17 mouse cellular contexts compared by ENCODE assay signal in the genomic region with DNA sequence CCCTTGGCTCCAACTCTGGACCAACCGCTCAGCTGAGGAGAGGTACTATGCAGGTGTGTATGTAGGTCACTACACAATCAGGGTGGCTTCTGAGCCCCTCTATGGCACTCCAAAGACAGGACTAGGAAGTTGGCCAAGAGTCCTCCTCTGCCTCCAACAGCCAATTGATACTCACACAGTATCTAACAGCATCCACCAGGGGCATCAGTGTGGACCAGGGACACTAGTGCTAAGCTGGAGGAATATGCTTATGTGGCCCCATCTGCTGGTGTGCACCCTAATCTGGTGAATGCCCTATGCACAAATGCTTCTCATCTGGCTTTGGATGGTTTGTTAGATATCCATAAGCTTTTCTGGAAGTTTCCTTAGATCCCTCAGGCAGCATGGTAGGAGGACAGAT.
DNase-seq lines count a peak whose midpoint lies in the region; ATAC-seq and TF ChIP-seq lines count a peak whose summit lies in the region.
"Had no signal": no experiment of that assay in that cellular context is flagged by ENCODE, and none has a peak within 500 bp of the region (broad histone marks: within the 10 kb centered on the region; RNA-seq: fewer than 3 reads in every experiment).

No protein-coding gene starts in this region.

- WGBS in heart, adult 2 months: 100% methylated on average over 1 of the region's 1 CpGs
- 75% methylated on average over 1 of the region's 1 CpGs for WGBS in liver, embryonic 14.5 days (ENCODE audit: insufficient replicate concordance)
- 93% methylated on average over 1 of the region's 1 CpGs for WGBS in liver, embryonic 11.5 days

- ATAC-seq in liver, embryonic 14.5 days (ENCODE audit: insufficient read depth): no peak
- ATAC-seq in liver, embryonic 11.5 days (replicated peaks; ENCODE audit: low FRiP score): no peak
- ATAC-seq: forebrain, embryonic 14.5 days had no signal

- no peak overlapping the region for H3K9ac ChIP-seq in heart, adult 2 months (ENCODE audit: low read depth, low read length)
- H3K9ac ChIP-seq in liver, embryonic 14.5 days (replicated peaks): no peak overlapping the region
- H3K9ac ChIP-seq in liver, embryonic 11.5 days (ENCODE audit: low read depth, low read length): no peak overlapping the region
- H3K9ac ChIP-seq: embryonic facial prominence, embryonic 15.5 days; heart, embryonic 15.5 days; hindbrain, embryonic 15.5 days; limb, embryonic 15.5 days; stomach, embryonic 15.5 days had no signal

- intact Hi-C loops in heart, adult 2 months (cut with DNase I): loop anchor here (5.0 kb wide), 1 partner anchor 89 kb away; no protein-coding TSS in a partner anchor

- H3K36me3 ChIP-seq in heart, adult 2 months (ENCODE audit: control insufficient read depth, insufficient read depth, low read length): no peaks in the 10 kb centered on the region
- no peaks in the 10 kb centered on the region for H3K36me3 ChIP-seq in liver, embryonic 14.5 days (replicated peaks; ENCODE audit: control insufficient read depth, insufficient read depth, low read depth)
- no peaks in the 10 kb centered on the region for H3K36me3 ChIP-seq in liver, embryonic 11.5 days (ENCODE audit: control insufficient read depth, insufficient read depth, low read length)
- H3K36me3 ChIP-seq: embryonic facial prominence, embryonic 15.5 days; heart, embryonic 15.5 days; hindbrain, embryonic 15.5 days; limb, embryonic 15.5 days; stomach, embryonic 15.5 days had no signal

- DNase-seq in heart, adult 2 months: no peak
- DNase-seq in heart, adult 11 months: no peak
- no peak for DNase-seq in liver, embryonic 14.5 days (ENCODE audit: low read depth in 3 of 3, low spot score in 3 of 3)
- DNase-seq in liver, embryonic 11.5 days (ENCODE audit: low spot score): no peak
- peak; percentile 31 for DNase-seq in MN1 (ENCODE audit: low spot score)
- DNase-seq in thymus, postnatal 36 days: no peak
- DNase-seq: adrenal gland, postnatal 25 days; gastrocnemius, postnatal 36 days; kidney, postnatal 10 days had no signal

- H3K27me3 ChIP-seq in heart, adult 2 months (ENCODE audit: control insufficient read depth, insufficient read depth, low read length): no peaks in the 10 kb centered on the region
- H3K27me3 ChIP-seq in liver, embryonic 14.5 days (ENCODE audit: control insufficient read depth, insufficient read depth, low read length): no peaks in the 10 kb centered on the region
- H3K27me3 ChIP-seq in liver, embryonic 11.5 days (replicated peaks; ENCODE audit: control insufficient read depth, insufficient read depth, low read length): no peaks in the 10 kb centered on the region; the same call in none of the 2 replicates
- H3K27me3 ChIP-seq: embryonic facial prominence, embryonic 15.5 days; heart, embryonic 15.5 days; hindbrain, embryonic 15.5 days; limb, embryonic 15.5 days; stomach, embryonic 15.5 days had no signal

- TF ChIP-seq POLR2A in heart, adult 2 months (IDR thresholded peaks at IDR 0.05; ENCODE audit: insufficient read depth, low read depth, low read length): no peak
- no peak for TF ChIP-seq POLR2A in cortical plate, adult 2 months (IDR thresholded peaks at IDR 0.05; ENCODE audit: extremely low read depth, insufficient read depth, low read length)

- no peaks in the 10 kb centered on the region for H3K9me3 ChIP-seq in liver, embryonic 14.5 days (ENCODE audit: control insufficient read depth, low read length)
- no peaks in the 10 kb centered on the region for H3K9me3 ChIP-seq in liver, embryonic 11.5 days (ENCODE audit: control insufficient read depth, low read length)
- H3K9me3 ChIP-seq: embryonic facial prominence, embryonic 15.5 days; heart, embryonic 15.5 days; hindbrain, embryonic 15.5 days; limb, embryonic 15.5 days; megakaryocyte, embryonic 14.5 days; stomach, embryonic 15.5 days had no signal

- no peak overlapping the region; the same call in 1 of the 2 replicates for H3K27ac ChIP-seq in heart, adult 2 months
- H3K27ac ChIP-seq in liver, embryonic 14.5 days: no peak overlapping the region
- H3K27ac ChIP-seq in liver, embryonic 11.5 days (ENCODE audit: low read depth, low read length): no peak overlapping the region
- no peak overlapping the region for H3K27ac ChIP-seq in cortical plate, adult 2 months (ENCODE audit: insufficient read depth, low read length)
- H3K27ac ChIP-seq: embryonic facial prominence, embryonic 15.5 days; heart, embryonic 15.5 days; hindbrain, embryonic 15.5 days; limb, embryonic 15.5 days; stomach, embryonic 15.5 days had no signal

- no peak overlapping the region for H3K4me2 ChIP-seq in liver, embryonic 14.5 days (ENCODE audit: low read depth)
- H3K4me2 ChIP-seq in liver, embryonic 11.5 days: no peak overlapping the region
- H3K4me2 ChIP-seq: embryonic facial prominence, embryonic 15.5 days; heart, embryonic 15.5 days; hindbrain, embryonic 15.5 days; limb, embryonic 15.5 days; stomach, embryonic 15.5 days had no signal

- no peaks in the 10 kb centered on the region for H3K79me2 ChIP-seq in heart, adult 2 months (replicated peaks; ENCODE audit: control insufficient read depth, insufficient read depth, low read length)

- TF ChIP-seq CTCF in heart, adult 2 months (IDR thresholded peaks at IDR 0.05): peak; percentile 51
- peak; percentile 23; the same call in 1 of the 2 replicates for TF ChIP-seq CTCF in liver, embryonic 14.5 days (IDR thresholded peaks at IDR 0.05; ENCODE audit: low read depth)
- TF ChIP-seq CTCF in cortical plate, adult 2 months (IDR thresholded peaks at IDR 0.05; ENCODE audit: extremely low read depth, insufficient read depth, low read length): peak; percentile 53

- no peak overlapping the region for H3K4me3 ChIP-seq in heart, adult 2 months
- no peak overlapping the region for H3K4me3 ChIP-seq in liver, embryonic 14.5 days (ENCODE audit: insufficient read depth in 1 of 2, low read depth in 2 of 2, low read length in 2 of 2)
- no peak overlapping the region for H3K4me3 ChIP-seq in liver, embryonic 11.5 days (ENCODE audit: low read depth, low read length)
- no peak overlapping the region for H3K4me3 ChIP-seq in cortical plate, adult 2 months (ENCODE audit: insufficient read depth, low read length)
- H3K4me3 ChIP-seq: embryonic facial prominence, embryonic 15.5 days; heart, embryonic 15.5 days; hindbrain, embryonic 15.5 days; limb, embryonic 15.5 days; megakaryocyte, embryonic 14.5 days; stomach, embryonic 15.5 days had no signal

- TF ChIP-seq EP300 in heart, adult 2 months (IDR thresholded peaks at IDR 0.05; ENCODE audit: insufficient read depth, low read depth, low read length): no peak
- no peak for TF ChIP-seq EP300 in liver, embryonic 14.5 days (IDR thresholded peaks at IDR 0.05; ENCODE audit: low read depth)

- peaks cover 10% of the 10 kb centered on the region for H3K4me1 ChIP-seq in heart, adult 2 months (ENCODE audit: control insufficient read depth, insufficient read depth, low read length)
- no peaks in the 10 kb centered on the region for H3K4me1 ChIP-seq in liver, embryonic 14.5 days (replicated peaks; ENCODE audit: control insufficient read depth in 2 of 2, insufficient read depth in 2 of 2, low read length in 1 of 2)
- H3K4me1 ChIP-seq in liver, embryonic 11.5 days (replicated peaks; ENCODE audit: control insufficient read depth, insufficient read depth, low read length): no peaks in the 10 kb centered on the region
- H3K4me1 ChIP-seq in cortical plate, adult 2 months (ENCODE audit: control insufficient read depth, insufficient read depth, low read length): no peaks in the 10 kb centered on the region
- H3K4me1 ChIP-seq: embryonic facial prominence, embryonic 15.5 days; hindbrain, embryonic 15.5 days; limb, embryonic 15.5 days; stomach, embryonic 15.5 days had no signal
